Mouse (Mus musculus) cortical plate, adult 2 months (tissue): Measurements from ENCODE around the gene Wnt10a. TPM values are rescaled to one million over a fixed set of nuclear protein-coding genes. Genes with fewer than 3 reads are reported as not detected.
A peak's percentile ranks its signal among the peaks of the same experiment; 100 is the strongest.

Experiments
- H3K27ac ChIP-seq: fragments of 200-500 bp; 2 replicates; pipeline ENCODE4 v1.5.1; 2012; ENCODE audit warnings: low read length, control low read depth, inconsistent platforms; ENCODE audit not compliant: insufficient read depth
- H3K4me1 ChIP-seq: fragments of 200-500 bp; 2 replicates; pipeline ENCODE4 v1.6.1; 2011; ENCODE audit warnings: low read length; ENCODE audit not compliant: control insufficient read depth, insufficient read depth
- H3K4me3 ChIP-seq: fragments of 200-500 bp; 2 replicates; pipeline ENCODE4 v1.5.1; 2011; ENCODE audit warnings: mild to moderate bottlenecking, low read length, control low read depth; ENCODE audit not compliant: insufficient read depth
- CTCF ChIP-seq: fragments of 200-500 bp; IDR thresholded peaks from 2 replicates; pipeline ENCODE4 v1.5.1; 2011; ENCODE audit warnings: mild to moderate bottlenecking, control low read depth, low read length; ENCODE audit not compliant: insufficient read depth; ENCODE audit errors: extremely low read depth
- POLR2A ChIP-seq: fragments of 200-500 bp; IDR thresholded peaks from 2 replicates; pipeline ENCODE4 v1.6.1; 2011; ENCODE audit warnings: mild to moderate bottlenecking, low read length, control low read depth; ENCODE audit not compliant: insufficient read depth; ENCODE audit errors: extremely low read depth
- polyA plus RNA-seq: library from polyadenylated mRNA; depleted of rRNA; stranded (reverse); fragments of >200 nt; gene quantifications from 2 replicates; pipeline ENCODE4 v1.2.3, GENCODE M21; 2012

Wnt10a gene
- polyA plus RNA-seq, 1 experiment = 8.8 TPM

DNA sequence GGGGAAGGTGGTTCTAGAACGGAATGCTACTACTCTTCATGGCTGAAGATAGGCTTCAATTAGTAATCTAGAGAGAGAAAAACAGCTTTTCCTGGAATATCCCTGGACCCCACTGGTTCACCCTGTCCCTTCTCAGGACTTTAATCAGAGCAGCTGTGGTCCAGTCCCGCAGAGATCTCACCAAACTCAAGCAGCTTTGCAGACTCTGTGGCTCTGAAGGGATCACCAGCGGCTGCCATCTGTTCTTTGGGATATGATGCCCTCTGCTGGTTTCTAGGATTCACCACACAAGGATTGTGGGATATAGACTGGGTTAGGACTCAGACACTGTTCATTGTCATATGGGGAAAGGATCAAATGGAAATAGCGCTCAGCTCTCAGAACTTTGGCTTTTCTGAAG, 31.5 kb upstream of the Wnt10a start:
- Histone ChIP-seq H3K4me3 (no peak overlapping the region), H3K27ac (no peak overlapping the region), H3K4me1 (no peaks in the 10 kb centered on the region)
- peak; percentile 62 for TF ChIP-seq CTCF
- TF ChIP-seq POLR2A = no peak

DNA sequence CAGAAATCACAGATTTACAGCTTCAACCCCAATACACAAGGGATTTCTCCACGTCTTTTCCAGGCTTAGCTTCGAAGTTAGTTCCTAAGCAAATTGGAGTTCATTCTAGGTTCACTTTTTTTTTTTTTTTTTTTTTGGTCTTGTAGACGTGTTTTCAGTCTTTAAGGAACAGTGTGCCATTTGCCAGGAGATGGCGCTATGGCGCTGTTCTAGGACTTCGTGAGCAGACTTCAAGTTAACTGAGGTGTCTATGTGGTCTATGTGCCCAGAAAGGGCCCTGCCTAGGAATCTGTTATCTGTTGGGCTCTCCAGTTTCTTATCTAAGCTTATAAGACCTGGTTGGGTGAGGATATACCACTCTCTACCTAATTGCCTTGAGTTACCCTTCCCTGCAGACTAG, 28.2 kb upstream of the Wnt10a start:
- TF ChIP-seq CTCF (peak; percentile 72), POLR2A (no peak)
- H3K27ac ChIP-seq = no peak overlapping the region
- no peak overlapping the region for H3K4me3 ChIP-seq
- no peaks in the 10 kb centered on the region for H3K4me1 ChIP-seq

DNA sequence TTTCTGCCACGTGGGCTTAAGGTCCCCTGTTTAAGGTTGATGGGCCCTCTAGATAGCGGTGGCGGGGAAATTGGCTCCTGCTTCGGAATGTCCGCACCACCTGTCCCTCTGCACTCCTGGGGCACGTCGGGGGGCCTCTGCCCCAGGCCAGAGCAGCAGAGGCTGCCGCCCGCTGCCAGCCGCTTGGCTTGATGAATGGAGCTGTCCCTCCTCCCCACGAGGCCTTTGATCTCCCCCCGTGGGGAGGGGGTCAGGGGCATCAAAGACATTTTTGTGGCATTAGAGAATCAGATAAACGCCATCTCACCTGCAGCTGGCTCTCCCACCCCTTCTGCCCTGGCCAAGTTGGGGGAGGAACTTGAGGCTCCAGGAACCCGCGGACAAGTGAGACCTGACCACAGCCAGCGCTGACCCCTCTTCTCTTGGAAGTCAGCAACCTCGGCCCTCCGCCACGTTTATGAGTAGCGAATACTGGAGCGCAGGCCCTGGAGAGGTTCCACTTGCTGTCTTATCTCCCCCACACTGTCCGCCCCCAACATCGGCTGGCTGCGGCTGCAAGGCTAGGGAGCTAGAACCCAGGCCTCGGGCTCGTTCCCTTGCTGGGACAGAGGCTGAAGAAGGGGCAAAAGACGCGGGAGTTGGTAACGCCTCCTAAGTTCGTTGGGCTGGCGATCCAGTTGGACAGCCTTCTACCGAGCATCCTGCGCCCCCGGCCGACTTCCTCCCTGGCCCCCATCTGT, 20.4 kb upstream of the Wnt10a start:
- no peak overlapping the region for H3K27ac ChIP-seq
- no peak overlapping the region for H3K4me3 ChIP-seq
- no peak for TF ChIP-seq POLR2A
- no peak for TF ChIP-seq CTCF
- 0 out of 2 replicates have a peak, but pooled peaks cover 2% of the 10 kb centered on the region for H3K4me1 ChIP-seq

DNA sequence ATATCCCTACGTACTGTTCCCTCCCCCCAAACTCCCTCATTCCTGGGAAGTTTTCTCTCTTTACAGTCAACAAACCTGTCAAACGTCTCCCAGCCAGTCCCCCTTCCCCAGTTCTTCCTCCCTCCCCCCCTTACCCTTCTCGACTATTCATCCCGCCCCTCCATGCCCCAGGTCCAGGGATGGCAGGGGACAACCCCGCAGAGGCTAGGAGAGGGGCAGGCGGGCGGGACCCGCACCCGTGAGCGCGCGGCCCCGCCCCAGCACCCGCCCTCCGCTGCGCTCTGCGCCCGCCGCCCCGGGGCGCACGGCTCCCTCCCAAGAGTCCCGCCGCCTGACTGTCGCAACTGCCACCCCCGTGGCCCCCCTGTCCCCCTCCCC, 19.9 kb upstream of the Wnt10a start:
- 0 out of 2 replicates have a peak, but pooled peaks cover 2% of the 10 kb centered on the region for H3K4me1 ChIP-seq
- TF ChIP-seq POLR2A (no peak), CTCF (no peak)
- H3K4me3 ChIP-seq = no peak overlapping the region; the same call in 1 of the 2 replicates
- H3K27ac ChIP-seq = no peak overlapping the region

DNA sequence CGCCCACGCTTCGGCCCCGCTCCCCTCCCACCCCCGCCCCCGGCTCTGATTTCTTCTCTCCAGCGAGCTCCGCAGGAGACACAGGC, 19.6 kb upstream of the Wnt10a start, which contains the start of gene Wnt6:
TSS of gene Wnt6 (plus strand) at position 48 of the 86 bp plus-strand sequence.
- TF ChIP-seq CTCF = no peak
- H3K27ac ChIP-seq = no peak within 1 kb of the TSS
- 0 out of 2 replicates have a peak, but pooled peaks cover 2% of the 10 kb centered on the region for H3K4me1 ChIP-seq
- peak within 1 kb of the TSS; percentile 30; the same call in 1 of the 2 replicates for H3K4me3 ChIP-seq

DNA sequence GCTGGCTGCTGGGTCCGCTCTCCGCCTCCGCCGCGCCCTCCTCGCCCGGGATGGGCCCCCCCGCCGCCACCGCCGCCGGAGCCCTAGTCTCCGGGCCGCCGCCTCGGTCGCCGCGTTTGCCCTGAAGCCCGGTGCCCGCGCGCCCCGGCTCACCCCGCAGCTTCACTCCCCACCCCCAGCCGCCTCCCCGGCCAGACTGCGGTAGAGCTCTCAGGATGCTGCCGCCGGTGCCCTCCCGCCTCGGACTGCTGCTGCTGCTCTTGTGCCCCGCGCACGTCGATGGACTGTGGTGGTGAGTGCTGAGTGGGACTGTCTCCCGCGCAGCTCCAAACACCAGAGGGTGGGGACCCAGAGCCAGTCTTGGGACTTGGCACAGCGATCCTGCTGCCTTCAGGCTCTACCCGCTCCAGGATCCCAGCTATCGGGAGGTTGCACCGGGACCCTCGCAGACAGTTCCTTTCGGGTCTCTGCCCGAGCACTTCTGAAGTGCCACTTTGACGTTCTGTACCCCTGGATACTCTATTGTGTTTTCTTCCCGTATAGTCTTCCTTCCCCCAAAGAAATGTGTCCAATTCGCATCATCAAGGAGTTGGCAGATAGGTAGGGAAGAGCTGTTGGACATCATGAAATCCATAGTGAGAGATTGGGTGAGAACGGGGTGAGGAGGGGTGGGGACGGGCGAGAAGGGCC, 19.2 kb upstream of the Wnt10a start:
- Histone ChIP-seq H3K27ac (no peak overlapping the region), H3K4me3 (peak overlapping the region; percentile 30; the same call in 1 of the 2 replicates), H3K4me1 (0 out of 2 replicates have a peak, but pooled peaks cover 2% of the 10 kb centered on the region)
- no peak for TF ChIP-seq POLR2A
- TF ChIP-seq CTCF = no peak

DNA sequence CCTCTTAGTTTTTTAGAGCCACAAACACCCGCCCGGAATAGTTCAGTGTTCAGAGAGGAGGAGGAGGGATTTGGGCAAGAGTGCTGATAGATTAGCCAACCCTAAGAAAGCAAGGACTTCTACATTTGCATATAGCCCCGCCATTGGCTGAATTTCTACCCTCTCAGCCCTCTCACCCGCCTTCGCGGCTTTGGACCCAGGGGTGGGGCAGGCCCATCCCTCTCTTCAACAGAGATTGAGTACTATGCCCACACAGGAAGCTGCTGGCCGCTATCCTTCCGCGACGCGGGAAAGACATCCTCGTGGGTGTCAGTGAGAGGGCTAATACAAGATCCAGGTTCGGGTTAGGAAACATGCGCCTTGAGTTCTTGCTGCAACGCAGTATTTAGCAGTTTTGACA, 18.2 kb upstream of the Wnt10a start:
- Histone ChIP-seq H3K4me1 (0 out of 2 replicates have a peak, but pooled peaks cover 2% of the 10 kb centered on the region), H3K27ac (no peak overlapping the region), H3K4me3 (no peak overlapping the region)
- no peak for TF ChIP-seq POLR2A
- TF ChIP-seq CTCF = no peak

DNA sequence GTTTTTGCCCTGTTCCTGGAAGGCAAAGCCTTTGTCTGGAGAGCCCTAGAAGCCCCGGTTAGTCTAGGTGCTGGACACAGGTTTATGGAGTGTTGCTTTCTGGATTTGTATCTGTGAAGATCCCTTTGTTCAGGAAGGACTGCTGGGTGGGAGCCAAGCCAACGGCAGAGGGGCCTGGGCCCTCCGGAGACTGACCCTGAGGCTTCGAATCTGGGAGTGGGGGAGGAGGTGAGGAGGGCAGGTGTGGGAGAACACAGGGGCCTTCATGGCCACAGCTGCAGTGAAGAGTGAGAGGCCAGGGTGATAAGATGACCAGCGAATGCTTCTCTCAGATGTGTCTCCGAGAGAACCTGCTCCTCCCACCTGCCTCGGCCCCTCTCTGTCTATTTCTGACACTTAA, 17.3 kb upstream of the Wnt10a start:
- 0 out of 2 replicates have a peak, but pooled peaks cover 2% of the 10 kb centered on the region for H3K4me1 ChIP-seq
- no peak for TF ChIP-seq CTCF
- no peak for TF ChIP-seq POLR2A
- no peak overlapping the region for H3K4me3 ChIP-seq
- no peak overlapping the region for H3K27ac ChIP-seq

DNA sequence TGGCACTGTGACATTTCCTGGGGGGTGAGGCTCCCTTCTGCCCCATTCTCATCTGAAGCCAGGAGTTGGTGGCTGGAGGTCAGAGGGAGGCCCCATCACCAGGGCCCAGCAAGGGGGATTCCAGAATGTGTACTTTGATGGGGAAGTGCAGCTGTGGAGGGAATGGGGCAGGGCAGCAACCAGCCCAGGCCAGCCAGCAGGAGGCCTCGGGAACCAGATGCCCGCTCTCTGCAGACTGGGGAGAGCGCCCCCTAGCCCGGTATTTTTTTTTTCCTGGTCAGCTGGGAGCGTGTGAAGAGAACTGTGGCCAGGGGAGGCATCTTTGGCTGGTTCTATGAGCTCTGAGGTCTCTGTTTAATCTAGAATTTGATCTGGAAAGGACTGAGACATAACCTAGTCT, 15.5 kb upstream of the Wnt10a start:
- Histone ChIP-seq H3K4me1 (0 out of 2 replicates have a peak, but pooled peaks cover 2% of the 10 kb centered on the region), H3K4me3 (no peak overlapping the region), H3K27ac (no peak overlapping the region)
- TF ChIP-seq POLR2A = no peak
- no peak for TF ChIP-seq CTCF

DNA sequence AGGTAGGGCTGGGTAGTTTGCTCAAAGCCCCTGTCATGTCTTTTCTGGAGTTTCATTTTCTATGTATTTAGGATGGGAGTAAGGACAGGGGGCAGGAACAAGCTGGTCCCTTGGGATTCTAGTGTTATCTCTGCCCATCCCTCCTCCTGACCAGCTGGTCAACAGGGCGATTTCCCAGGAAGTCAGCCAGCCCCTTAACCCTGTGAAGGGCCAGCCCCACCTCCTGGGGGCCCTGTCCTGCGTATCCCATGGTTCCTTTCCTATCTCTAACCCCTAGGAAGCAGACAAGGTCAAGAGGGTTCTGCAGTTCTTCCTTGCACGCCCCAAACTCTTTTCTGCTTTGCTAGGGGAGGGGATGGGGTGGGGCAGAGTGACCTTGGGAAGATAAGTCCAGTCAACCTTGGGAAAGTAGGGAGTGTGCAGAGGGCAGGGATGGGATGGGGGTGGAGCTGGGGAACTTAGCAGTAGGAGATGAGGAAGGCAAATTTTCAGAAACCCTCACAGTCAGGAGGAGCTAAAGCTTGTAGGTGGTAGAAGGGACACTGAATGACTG, 12.3 kb upstream of the Wnt10a start:
- no peak overlapping the region for H3K27ac ChIP-seq
- H3K4me3 ChIP-seq = no peak overlapping the region
- no peaks in the 10 kb centered on the region for H3K4me1 ChIP-seq
- TF ChIP-seq POLR2A (no peak), CTCF (no peak)
